In the genomic region with DNA sequence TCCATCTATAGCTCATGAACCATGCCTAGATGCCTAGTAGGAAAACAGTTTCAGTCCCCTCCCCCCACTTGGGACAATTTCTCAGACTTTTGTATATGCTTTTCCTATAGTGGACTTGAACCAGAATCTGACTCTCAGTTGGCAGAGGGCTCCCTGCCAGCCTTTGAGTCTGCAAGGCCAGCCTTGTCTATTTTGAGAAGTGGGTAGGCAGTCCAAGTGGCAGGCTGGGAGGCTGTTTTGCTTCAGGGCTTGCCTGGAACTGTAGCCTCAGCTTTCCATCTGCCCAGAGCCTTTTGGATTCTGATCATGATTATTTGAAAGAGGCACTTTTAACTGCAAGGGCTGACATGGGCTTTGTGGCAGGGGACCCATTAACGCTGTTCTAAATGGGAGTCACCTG, we compare ENCODE assay signal across 23 mouse cellular contexts. TPM values are rescaled to one million over a fixed set of nuclear protein-coding genes. Genes with fewer than 3 reads are reported as not detected.
DNase-seq lines count a peak whose midpoint lies in the region; ATAC-seq lines count a peak whose summit lies in the region.
"Had no signal": no experiment of that assay in that cellular context is flagged by ENCODE, and none has a peak within 500 bp of the region (broad histone marks: within the 10 kb centered on the region; RNA-seq: fewer than 3 reads in every experiment).

No protein-coding gene starts in this region.

- no peak overlapping the region for H3K27ac ChIP-seq in limb, embryonic 11.5 days (replicated peaks; ENCODE audit: low read depth, low read length)
- no peak overlapping the region for H3K27ac ChIP-seq in limb, embryonic 10.5 days
- no peak overlapping the region for H3K27ac ChIP-seq in kidney, embryonic 14.5 days (ENCODE audit: low read depth, low read length)
- H3K27ac ChIP-seq: embryonic facial prominence, embryonic 13.5 days; hindbrain, embryonic 10.5 days; liver, embryonic 12.5 days; macrophage; midbrain, embryonic 12.5 days; stomach, postnatal 0 days had no signal

- no peak for ATAC-seq in limb, embryonic 11.5 days (ENCODE audit: insufficient number of reproducible peaks, low FRiP score, low TSS enrichment, low read depth)
- ATAC-seq in megakaryocyte, adult 5-6 weeks (ENCODE audit: poor library complexity, severe bottlenecking): no peak
- ATAC-seq in kidney, embryonic 14.5 days (ENCODE audit: low FRiP score, low TSS enrichment): no peak
- no peak for ATAC-seq in monocyte, adult 5-6 weeks (replicated peaks; ENCODE audit: insufficient number of reproducible peaks, low FRiP score, low TSS enrichment, poor library complexity, severe bottlenecking)
- ATAC-seq: CD4-positive, CD25-positive, alpha-beta regulatory T cell, adult 4 months; liver, embryonic 12.5 days had no signal

- H3K27me3 ChIP-seq in limb, embryonic 11.5 days (ENCODE audit: control insufficient read depth, insufficient read depth, low read length): no peaks in the 10 kb centered on the region
- no peaks in the 10 kb centered on the region for H3K27me3 ChIP-seq in limb, embryonic 10.5 days (ENCODE audit: low read depth, poor library complexity, severe bottlenecking)
- no peaks in the 10 kb centered on the region for H3K27me3 ChIP-seq in kidney, embryonic 14.5 days (ENCODE audit: control insufficient read depth, insufficient read depth, low read length)
- H3K27me3 ChIP-seq: embryonic facial prominence, embryonic 13.5 days; liver, embryonic 12.5 days; midbrain, embryonic 12.5 days had no signal

- no peaks in the 10 kb centered on the region for H3K36me3 ChIP-seq in limb, embryonic 11.5 days (ENCODE audit: control insufficient read depth, insufficient read depth, low read length)
- no peaks in the 10 kb centered on the region for H3K36me3 ChIP-seq in limb, embryonic 10.5 days
- H3K36me3 ChIP-seq in kidney, embryonic 14.5 days (ENCODE audit: control insufficient read depth, insufficient read depth, low read length): no peaks in the 10 kb centered on the region
- H3K36me3 ChIP-seq: embryonic facial prominence, embryonic 13.5 days; G1E; hindbrain, embryonic 10.5 days; liver, embryonic 12.5 days; midbrain, embryonic 12.5 days had no signal

- WGBS in limb, embryonic 11.5 days: 75% methylated on average over 1 of the region's 1 CpGs
- 90% methylated on average over 1 of the region's 1 CpGs for WGBS in limb, embryonic 10.5 days
- 91% methylated on average over 1 of the region's 1 CpGs for WGBS in kidney, embryonic 14.5 days

- no peak overlapping the region for H3K9ac ChIP-seq in limb, embryonic 11.5 days (ENCODE audit: low read length)
- H3K9ac ChIP-seq in kidney, embryonic 14.5 days (ENCODE audit: low read depth, low read length): no peak overlapping the region
- H3K9ac ChIP-seq: embryonic facial prominence, embryonic 13.5 days; liver, embryonic 12.5 days; lung, embryonic 14.5 days; midbrain, embryonic 12.5 days had no signal

- no peaks in the 10 kb centered on the region for H3K4me1 ChIP-seq in limb, embryonic 11.5 days (ENCODE audit: control insufficient read depth, insufficient read depth, low read length)
- H3K4me1 ChIP-seq in limb, embryonic 10.5 days: no peaks in the 10 kb centered on the region
- H3K4me1 ChIP-seq in kidney, embryonic 14.5 days (ENCODE audit: control insufficient read depth, insufficient read depth, low read length): no peaks in the 10 kb centered on the region
- H3K4me1 ChIP-seq: embryonic facial prominence, embryonic 13.5 days; hindbrain, embryonic 10.5 days; liver, embryonic 12.5 days; midbrain, embryonic 12.5 days had no signal

- peak; percentile 2 for DNase-seq in cerebellum, adult 11-12 months
- no peak for DNase-seq in cerebellum, postnatal 4 days (ENCODE audit: low spot score in 2 of 2)
- DNase-seq in limb, embryonic 11.5 days (ENCODE audit: low spot score): peak; percentile 13
- no peak for DNase-seq in limb, embryonic 10.5 days (ENCODE audit: low spot score)
- DNase-seq in layer of hippocampus, postnatal 14 days (ENCODE audit: low spot score in 2 of 2): peak; percentile 17 to 59
- DNase-seq: gastrocnemius, postnatal 10 days; heart, adult 18-20 months; kidney, adult 2 months; kidney, postnatal 4 days; lung, embryonic 14.5 days; thymus, postnatal 14 days had no signal

- H3K4me2 ChIP-seq in limb, embryonic 11.5 days (ENCODE audit: low read depth, severe bottlenecking): no peak overlapping the region
- H3K4me2 ChIP-seq in kidney, embryonic 14.5 days (replicated peaks; ENCODE audit: low read depth, low read length): no peak overlapping the region
- H3K4me2 ChIP-seq: embryonic facial prominence, embryonic 13.5 days; liver, embryonic 12.5 days; lung, embryonic 14.5 days; midbrain, embryonic 12.5 days had no signal

- no peaks in the 10 kb centered on the region for H3K9me3 ChIP-seq in limb, embryonic 11.5 days (ENCODE audit: control insufficient read depth, low read length)
- H3K9me3 ChIP-seq in limb, embryonic 10.5 days (replicated peaks): no peaks in the 10 kb centered on the region
- no peaks in the 10 kb centered on the region for H3K9me3 ChIP-seq in kidney, embryonic 14.5 days (ENCODE audit: control insufficient read depth, low read length)
- H3K9me3 ChIP-seq: G1E; hindbrain, embryonic 10.5 days; liver, embryonic 12.5 days; midbrain, embryonic 12.5 days had no signal

- no peak overlapping the region for H3K4me3 ChIP-seq in limb, embryonic 11.5 days (ENCODE audit: low read depth, low read length)
- H3K4me3 ChIP-seq in limb, embryonic 10.5 days: no peak overlapping the region
- no peak overlapping the region for H3K4me3 ChIP-seq in kidney, embryonic 14.5 days (ENCODE audit: low read length)
- H3K4me3 ChIP-seq: embryonic facial prominence, embryonic 13.5 days; hindbrain, embryonic 10.5 days; liver, embryonic 12.5 days; midbrain, embryonic 12.5 days had no signal

RNA-seq across cellular contexts. Expression of a gene that starts 23.2 kb away (rescaled TPM):
- polyA plus RNA-seq in limb, embryonic 11.5 days (2014; fragmentation: Nextera tagmentation; extraction: Ambion mirVana): 0.18 and 0.20 TPM in 2 replicates
- polyA plus RNA-seq in limb, embryonic 10.5 days (2016; fragmentation: Nextera tagmentation; extraction: Ambion mirVana): 0.05 and 0.11 TPM in 2 replicates
- 10 to 100 TPM; 37.3 to 47.8 TPM for total RNA-seq in layer of hippocampus, postnatal 14 days (2021)
- total RNA-seq in megakaryocyte, adult 5-6 weeks (2015): not detected in 2 replicates
- total RNA-seq in megakaryocyte, adult 5-6 weeks (2017): not detected in 2 replicates
- 1.0 and 1.2 TPM in 2 replicates for polyA plus RNA-seq in kidney, embryonic 14.5 days (2014; fragmentation: Nextera tagmentation; extraction: Ambion mirVana)
- total RNA-seq in monocyte, adult 5-6 weeks (2017): not detected in 3 replicates
- total RNA-seq: neutrophil, adult 5-6 weeks had no signal
- polyA plus RNA-seq: CD4-positive, CD25-positive, alpha-beta regulatory T cell, adult 4 months; G1E had no signal

RNA-seq across cellular contexts. Expression of a gene that starts 51.4 kb away (rescaled TPM):
- polyA plus RNA-seq in limb, embryonic 11.5 days (2014; fragmentation: Nextera tagmentation; extraction: Ambion mirVana): 18.4 and 18.6 TPM in 2 replicates
- 12.2 and 13.9 TPM in 2 replicates for polyA plus RNA-seq in limb, embryonic 10.5 days (2016; fragmentation: Nextera tagmentation; extraction: Ambion mirVana)
- total RNA-seq in layer of hippocampus, postnatal 14 days (2021): 10 to 100 TPM; 28.9 to 29.1 TPM
- 12.5 and 15.8 TPM in 2 replicates for total RNA-seq in megakaryocyte, adult 5-6 weeks (2015)
- total RNA-seq in megakaryocyte, adult 5-6 weeks (2017): 9.9 and 10.5 TPM in 2 replicates
- polyA plus RNA-seq in kidney, embryonic 14.5 days (2014; fragmentation: Nextera tagmentation; extraction: Ambion mirVana): 23.3 and 37.3 TPM in 2 replicates
- total RNA-seq in monocyte, adult 5-6 weeks (2017): 5.2 to 6.9 TPM (median 6.3 TPM) in 3 replicates

Comparison
In these comparisons a context has a peak if more than half of its experiments do, and no peak if none do; other contexts are left out.
1. DNase-seq: peak in cerebellum, adult 11-12 months (single experiment), limb, embryonic 11.5 days (single experiment) and layer of hippocampus, postnatal 14 days (2 of 2); none in cerebellum, postnatal 4 days (0 of 2) and limb, embryonic 10.5 days (single experiment).
2. RNA of a gene that starts 23.2 kb away (total RNA-seq): 37.3 to 47.8 TPM in layer of hippocampus, postnatal 14 days; not detected in megakaryocyte, adult 5-6 weeks and not detected in monocyte, adult 5-6 weeks; every median in the first group is over 10 times any median in the second.